Mouse (Mus musculus): ENCODE results near the gene Dusp7. TPM values are rescaled to one million over a fixed set of nuclear protein-coding genes. Genes with fewer than 3 reads are reported as not detected.

Dusp7 gene
- polyA plus RNA-seq, 1 experiment = 223 TPM

GRCm38 (mm10) chr9:106349075-106349474 is 19.4 kb upstream of the Dusp7 start:
- 43% methylated on average over 2 of the region's 2 CpGs for WGBS

GRCm38 (mm10) chr9:106351178-106351577 is 17.3 kb upstream of the Dusp7 start:
- no peak for DNase-seq
- 61% methylated on average over 6 of the region's 6 CpGs for WGBS
- H3K4me1 ChIP-seq (ENCODE audit: control insufficient read depth, insufficient read depth, low read length) = peaks cover 2% of the 10 kb centered on the region; the same call in 1 of the 2 replicates
- no peak for TF ChIP-seq POLR2A (IDR thresholded peaks at IDR 0.05; ENCODE audit: borderline replicate concordance, extremely low read depth, low read depth, low read length)
- TF ChIP-seq CTCF (IDR thresholded peaks at IDR 0.05; ENCODE audit: insufficient read depth, low read length) = peak; percentile 33; the same call in 1 of the 2 replicates
- no peak overlapping the region for H3K4me3 ChIP-seq (replicated peaks; ENCODE audit: extremely low read depth, low read depth, low read length)

More at GRCm38 (mm10) chr9:106349075-106349474, 19.4 kb upstream of the Dusp7 start:
- DNase-seq = no peak
- TF ChIP-seq CTCF (IDR thresholded peaks at IDR 0.05; ENCODE audit: insufficient read depth, low read length) (peak; percentile 86), POLR2A (IDR thresholded peaks at IDR 0.05; ENCODE audit: borderline replicate concordance, extremely low read depth, low read depth, low read length) (no peak)
- H3K4me3 ChIP-seq (replicated peaks; ENCODE audit: extremely low read depth, low read depth, low read length) = no peak overlapping the region
- H3K4me1 ChIP-seq (ENCODE audit: control insufficient read depth, insufficient read depth, low read length) = peaks cover 2% of the 10 kb centered on the region; the same call in 1 of the 2 replicates

- H3K4me3 ChIP-seq (replicated peaks; ENCODE audit: extremely low read depth, low read depth, low read length) = no peak overlapping the region
- WGBS = 20% methylated on average over 6 of the region's 6 CpGs
- TF ChIP-seq POLR2A (IDR thresholded peaks at IDR 0.05; ENCODE audit: borderline replicate concordance, extremely low read depth, low read depth, low read length) (no peak), CTCF (IDR thresholded peaks at IDR 0.05; ENCODE audit: insufficient read depth, low read length) (no peak)
- DNase-seq = no peak
- H3K4me1 ChIP-seq (ENCODE audit: control insufficient read depth, insufficient read depth, low read length) = peaks cover 2% of the 10 kb centered on the region; the same call in 1 of the 2 replicates
Observed at GRCm38 (mm10) chr9:106353779-106354178, 14.7 kb upstream of the Dusp7 start.

GRCm38 (mm10) chr9:106354810-106355209 is 13.6 kb upstream of the Dusp7 start:
- TF ChIP-seq POLR2A (IDR thresholded peaks at IDR 0.05; ENCODE audit: borderline replicate concordance, extremely low read depth, low read depth, low read length) (no peak), CTCF (IDR thresholded peaks at IDR 0.05; ENCODE audit: insufficient read depth, low read length) (no peak)
- Histone ChIP-seq H3K4me1 (ENCODE audit: control insufficient read depth, insufficient read depth, low read length) (no peaks in the 10 kb centered on the region; the same call in 1 of the 2 replicates), H3K4me3 (replicated peaks; ENCODE audit: extremely low read depth, low read depth, low read length) (no peak overlapping the region)
- 89% methylated on average over 6 of the region's 6 CpGs for WGBS
- no peak for DNase-seq

GRCm38 (mm10) chr9:106355217-106355974 is 13.0 kb upstream of the Dusp7 start:
- no peak for TF ChIP-seq POLR2A (IDR thresholded peaks at IDR 0.05; ENCODE audit: borderline replicate concordance, extremely low read depth, low read depth, low read length)
- TF ChIP-seq CTCF (IDR thresholded peaks at IDR 0.05; ENCODE audit: insufficient read depth, low read length) = no peak
- H3K4me3 ChIP-seq (replicated peaks; ENCODE audit: extremely low read depth, low read depth, low read length) = no peak overlapping the region
- 89% methylated on average over 10 of the region's 10 CpGs for WGBS
- H3K4me1 ChIP-seq (ENCODE audit: control insufficient read depth, insufficient read depth, low read length) = no peaks in the 10 kb centered on the region; the same call in 1 of the 2 replicates
- DNase-seq = no peak

- Histone ChIP-seq H3K4me3 (replicated peaks; ENCODE audit: extremely low read depth, low read depth, low read length) (no peak overlapping the region), H3K4me1 (ENCODE audit: control insufficient read depth, insufficient read depth, low read length) (no peaks in the 10 kb centered on the region; the same call in 1 of the 2 replicates)
- TF ChIP-seq POLR2A (IDR thresholded peaks at IDR 0.05; ENCODE audit: borderline replicate concordance, extremely low read depth, low read depth, low read length) (no peak), CTCF (IDR thresholded peaks at IDR 0.05; ENCODE audit: insufficient read depth, low read length) (no peak)
- DNase-seq = no peak
Observed at GRCm38 (mm10) chr9:106355975-106356286, 12.5 kb upstream of the Dusp7 start.

GRCm38 (mm10) chr9:106356323-106356844 is 12.0 kb upstream of the Dusp7 start:
- H3K4me3 ChIP-seq (replicated peaks; ENCODE audit: extremely low read depth, low read depth, low read length) = no peak overlapping the region
- 78% methylated on average over 10 of the region's 10 CpGs for WGBS
- DNase-seq = no peak
- no peak for TF ChIP-seq CTCF (IDR thresholded peaks at IDR 0.05; ENCODE audit: insufficient read depth, low read length)
- TF ChIP-seq POLR2A (IDR thresholded peaks at IDR 0.05; ENCODE audit: borderline replicate concordance, extremely low read depth, low read depth, low read length) = no peak
- H3K4me1 ChIP-seq (ENCODE audit: control insufficient read depth, insufficient read depth, low read length) = no peaks in the 10 kb centered on the region; the same call in 1 of the 2 replicates

GRCm38 (mm10) chr9:106357167-106357566 is 11.3 kb upstream of the Dusp7 start:
- 74% methylated on average over 3 of the region's 3 CpGs for WGBS
- DNase-seq = no peak
- no peaks in the 10 kb centered on the region; the same call in 1 of the 2 replicates for H3K4me1 ChIP-seq (ENCODE audit: control insufficient read depth, insufficient read depth, low read length)
- no peak overlapping the region for H3K4me3 ChIP-seq (replicated peaks; ENCODE audit: extremely low read depth, low read depth, low read length)
- TF ChIP-seq POLR2A (IDR thresholded peaks at IDR 0.05; ENCODE audit: borderline replicate concordance, extremely low read depth, low read depth, low read length) = no peak
- TF ChIP-seq CTCF (IDR thresholded peaks at IDR 0.05; ENCODE audit: insufficient read depth, low read length) = no peak

GRCm38 (mm10) chr9:106359297-106359696 is 9.1 kb upstream of the Dusp7 start:
- no peaks in the 10 kb centered on the region for H3K4me1 ChIP-seq (ENCODE audit: control insufficient read depth, insufficient read depth, low read length)
- 93% methylated on average over 6 of the region's 6 CpGs for WGBS
- H3K4me3 ChIP-seq (replicated peaks; ENCODE audit: extremely low read depth, low read depth, low read length) = no peak overlapping the region
- TF ChIP-seq CTCF (IDR thresholded peaks at IDR 0.05; ENCODE audit: insufficient read depth, low read length) (no peak), POLR2A (IDR thresholded peaks at IDR 0.05; ENCODE audit: borderline replicate concordance, extremely low read depth, low read depth, low read length) (no peak)
- DNase-seq = no peak

GRCm38 (mm10) chr9:106361140-106361539 is 7.3 kb upstream of the Dusp7 start:
- H3K4me1 ChIP-seq (ENCODE audit: control insufficient read depth, insufficient read depth, low read length) = 0 out of 2 replicates have a peak, but pooled peaks cover 4% of the 10 kb centered on the region
- H3K4me3 ChIP-seq (replicated peaks; ENCODE audit: extremely low read depth, low read depth, low read length) = no peak overlapping the region
- no peak for DNase-seq
- WGBS = 64% methylated on average over 6 of the region's 6 CpGs
- TF ChIP-seq CTCF (IDR thresholded peaks at IDR 0.05; ENCODE audit: insufficient read depth, low read length) = no peak
- TF ChIP-seq POLR2A (IDR thresholded peaks at IDR 0.05; ENCODE audit: borderline replicate concordance, extremely low read depth, low read depth, low read length) = no peak
